Mouse (Mus musculus): ENCODE measurements around the gene Pam.
"Not testable (repeated sequence)": the region's sequence is repeated elsewhere in the genome, so short reads cannot be mapped to it uniquely, and the experiment has no call there.

Gene Pam

DNA sequence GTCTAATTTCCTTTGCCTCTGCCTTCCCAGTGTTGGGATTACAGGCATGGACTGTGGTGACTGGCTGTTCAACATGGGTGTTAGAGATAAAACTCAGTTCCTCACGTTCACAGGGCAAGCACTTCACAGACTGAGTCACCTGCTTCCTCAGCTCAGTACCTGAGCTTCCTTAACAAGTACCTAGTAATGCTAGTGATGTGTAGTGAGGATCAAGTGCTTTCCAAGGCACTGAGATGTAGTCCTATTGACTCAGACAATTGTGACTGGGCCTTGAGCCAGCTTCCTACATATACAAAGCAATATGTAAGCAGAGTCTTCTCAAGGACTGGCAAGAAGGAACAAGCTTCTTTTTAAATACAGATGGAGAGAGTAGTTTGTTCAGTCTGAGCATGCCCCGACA is 131.7 kb downstream of the Pam start:
- no peak for DNase-seq (ENCODE audit: low spot score)

DNA sequence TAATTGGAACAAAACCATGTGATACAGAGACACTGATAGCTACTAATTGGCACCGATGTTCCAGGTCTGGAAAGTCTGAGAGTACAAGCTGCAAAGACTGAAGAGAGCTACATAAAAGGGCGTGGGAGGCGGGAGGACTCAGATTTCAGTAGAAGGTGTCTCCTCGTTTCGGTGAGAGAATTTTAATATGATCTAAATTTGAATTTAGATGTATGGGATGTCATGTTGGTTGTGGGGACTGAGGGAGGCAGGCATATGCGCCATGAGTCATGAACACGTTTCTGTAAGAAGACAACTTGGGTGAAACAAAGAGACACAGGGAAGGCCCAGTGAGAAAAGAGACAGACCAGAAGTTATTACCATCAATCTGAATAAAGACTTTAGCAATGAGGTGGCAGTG is 133.3 kb downstream of the Pam start:
- no peak for DNase-seq (ENCODE audit: low spot score)

DNA sequence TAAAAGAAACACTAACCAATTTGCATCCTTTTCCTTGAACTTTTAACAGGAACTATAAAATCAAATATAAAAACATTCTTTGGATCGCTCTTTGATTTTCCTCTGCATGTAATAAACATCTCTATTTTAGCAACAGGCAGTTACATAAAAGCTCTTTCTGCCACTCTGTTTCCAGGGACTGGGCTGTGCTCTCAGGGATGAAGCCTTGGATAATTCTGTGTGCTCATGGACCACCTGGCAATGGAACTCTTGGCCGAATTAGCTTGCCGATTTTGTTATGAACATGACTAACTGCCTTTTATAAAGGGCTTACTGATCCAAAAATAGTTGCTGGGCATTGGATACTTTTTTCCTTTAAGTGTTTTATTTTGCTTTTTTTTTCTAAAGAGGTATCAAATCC is 134.8 kb downstream of the Pam start:
- no peak for DNase-seq (ENCODE audit: low spot score)

DNA sequence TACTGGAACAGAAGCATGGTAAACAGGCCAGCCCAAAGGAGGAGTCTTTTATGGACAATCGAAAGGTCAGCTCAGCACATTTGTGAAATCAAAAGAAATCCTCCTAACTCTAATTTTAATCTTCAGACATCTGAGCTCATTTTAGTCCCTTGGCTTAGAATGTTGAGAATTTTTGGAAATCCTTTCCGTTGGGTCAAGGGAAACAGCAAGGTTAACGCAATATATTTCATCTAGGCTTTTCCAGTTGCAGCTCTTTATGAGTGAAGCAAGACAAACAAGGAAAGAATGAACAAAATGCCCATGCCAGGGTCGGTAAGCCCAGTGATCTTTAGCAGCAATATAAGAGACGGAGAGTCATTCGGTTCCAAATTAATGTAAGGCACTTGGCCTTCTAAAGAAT is 135.3 kb downstream of the Pam start:
- no peak for DNase-seq (ENCODE audit: low spot score)

DNA sequence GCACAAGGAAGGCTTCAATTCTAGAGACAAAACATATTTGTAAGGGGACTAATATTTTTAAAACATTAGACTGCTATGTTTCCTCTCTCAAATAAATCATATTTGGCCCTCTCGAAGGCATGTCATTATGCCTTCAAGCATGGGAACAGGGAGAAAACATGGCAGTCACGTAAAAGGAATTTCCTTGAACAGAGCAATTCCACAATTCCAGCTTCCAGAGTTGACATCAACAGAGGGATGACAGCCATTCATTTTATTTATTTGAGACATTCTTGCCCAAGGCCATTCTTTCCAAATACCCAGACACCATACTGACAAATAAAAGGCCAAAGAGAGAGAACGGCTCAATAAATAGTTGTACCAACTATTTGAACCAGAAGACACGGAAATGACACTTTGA is 136.7 kb downstream of the Pam start:
- no peak for DNase-seq (ENCODE audit: low spot score)

DNA sequence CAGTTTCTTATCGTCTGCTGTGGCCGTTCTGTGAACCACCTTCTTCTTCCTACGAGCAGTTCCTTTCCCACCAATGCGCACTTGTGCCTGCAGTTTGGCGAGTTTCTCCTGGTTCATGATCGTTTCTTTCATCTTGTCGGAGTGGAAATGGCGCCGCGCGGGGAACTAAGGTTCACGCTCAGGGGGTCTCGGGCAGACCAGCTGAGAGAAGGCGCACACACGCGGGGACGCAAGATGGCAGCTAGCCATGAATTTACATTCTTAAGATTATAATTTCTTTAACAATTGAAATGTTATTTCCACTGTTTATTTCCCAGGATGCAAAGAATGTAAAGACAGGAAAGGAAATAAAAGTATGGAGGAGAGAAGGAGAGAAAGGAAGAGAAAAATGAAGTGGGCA is 146.2 kb downstream of the Pam start:
- DNase-seq (ENCODE audit: low spot score): not testable (repeated sequence)

DNA sequence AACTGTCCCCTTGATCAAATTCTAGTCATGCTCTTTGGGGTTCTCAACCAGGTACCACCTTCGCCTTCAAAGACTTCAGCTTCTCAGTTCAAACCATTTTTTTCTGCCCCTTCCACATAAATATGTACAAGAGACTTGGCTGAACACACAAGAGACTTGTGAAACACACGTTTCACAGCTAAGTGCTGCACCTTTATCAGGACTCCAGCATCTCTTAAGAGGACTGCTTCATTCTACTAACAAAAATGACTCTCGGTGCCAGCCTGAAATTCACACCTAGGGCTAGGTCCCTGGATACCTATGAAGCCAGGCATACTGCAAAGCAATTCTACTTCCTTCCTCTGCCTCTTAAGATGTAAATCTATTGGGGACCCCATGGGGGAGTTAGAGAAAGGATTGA is 148.3 kb downstream of the Pam start:
- DNase-seq (ENCODE audit: low spot score): no peak

DNA sequence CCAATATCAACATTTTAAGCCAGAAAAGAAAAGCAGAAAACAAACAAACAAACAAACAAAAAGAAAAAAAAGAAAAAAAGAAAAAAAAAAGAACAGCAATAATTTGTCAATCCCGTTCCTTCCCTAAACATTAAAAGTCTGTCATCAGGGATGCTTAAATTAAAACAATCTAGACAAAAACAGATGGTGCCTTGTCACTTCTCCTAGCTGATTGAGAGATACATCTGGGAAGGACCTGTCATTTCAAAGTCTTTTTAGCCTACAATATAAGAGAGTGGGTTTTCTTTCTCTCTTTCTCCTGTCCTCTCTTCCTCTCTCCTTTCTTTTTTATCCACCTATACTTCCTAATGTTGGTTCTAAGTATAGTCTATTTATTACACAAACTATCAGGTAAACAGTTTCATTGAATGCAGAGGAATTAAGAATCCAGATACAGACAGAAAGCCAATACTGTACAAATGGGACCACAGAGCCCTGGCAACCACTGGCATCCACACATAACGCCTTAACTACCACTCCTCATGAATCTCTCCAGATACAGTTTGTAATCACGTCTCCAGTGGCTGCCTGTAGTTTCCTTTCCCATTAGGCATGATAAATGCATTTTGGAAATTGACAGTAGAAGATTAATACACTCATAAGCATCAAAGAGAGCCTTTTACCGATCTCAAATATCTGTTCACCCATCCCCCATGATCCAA is 151.4 kb downstream of the Pam start:
- DNase-seq (ENCODE audit: low spot score): no peak

DNA sequence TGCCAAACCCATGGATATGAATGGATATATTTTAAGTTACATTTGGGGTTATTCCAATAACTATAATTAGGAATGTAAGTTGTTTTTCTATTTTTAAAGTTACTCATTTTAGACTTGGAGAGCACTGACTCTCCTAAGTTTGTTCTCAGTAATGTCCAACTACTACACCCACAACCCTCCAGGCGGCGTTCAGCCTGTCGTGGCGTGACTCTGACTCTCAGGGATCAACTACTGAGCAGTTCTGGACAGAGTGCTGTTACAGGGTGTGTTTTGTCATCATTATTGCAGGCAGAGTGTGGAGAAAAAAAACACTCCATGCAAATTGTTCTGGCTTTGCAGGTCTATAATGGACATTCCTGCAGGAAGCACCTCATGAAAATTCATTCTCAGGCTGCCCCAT is 152.0 kb downstream of the Pam start:
- DNase-seq (ENCODE audit: low spot score): no peak

DNA sequence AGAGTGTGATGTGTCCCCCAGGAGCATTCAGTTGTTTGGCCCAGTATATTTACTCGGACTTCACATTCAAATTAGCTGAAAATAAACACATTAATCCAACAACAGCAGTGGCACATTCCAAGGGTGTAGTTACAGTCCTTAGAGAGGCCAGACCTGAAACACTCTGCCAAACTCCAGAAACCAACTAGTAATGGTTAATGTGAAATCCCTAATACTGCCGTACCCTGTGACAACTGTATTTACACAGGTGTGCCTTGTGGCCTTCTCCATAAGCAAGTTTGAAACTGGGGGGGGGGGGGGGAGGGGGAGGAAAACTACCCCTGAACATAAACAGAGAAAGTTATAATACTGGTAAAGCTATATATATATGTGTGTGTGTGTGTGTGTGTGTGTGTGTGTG is 152.5 kb downstream of the Pam start:
- DNase-seq (ENCODE audit: low spot score): no peak

DNA sequence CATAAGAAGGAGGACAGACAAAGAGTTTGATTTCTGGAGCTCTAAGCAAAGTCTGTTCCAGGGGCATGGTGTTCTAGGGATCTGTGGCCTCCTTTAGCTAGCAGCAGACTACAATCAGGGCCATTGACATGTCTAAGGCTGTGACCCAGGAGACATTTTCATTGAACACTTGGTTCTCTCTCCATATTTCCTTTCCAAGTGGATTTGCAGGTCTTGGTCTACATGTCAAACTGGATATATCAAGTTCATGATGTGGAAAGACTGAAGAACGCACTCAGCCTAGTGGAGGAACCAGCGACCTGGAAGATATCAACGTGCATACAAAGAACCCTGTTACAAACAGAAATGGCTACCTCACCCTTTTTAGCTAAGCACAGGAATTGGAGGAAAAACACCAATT is 156.9 kb downstream of the Pam start:
- DNase-seq (ENCODE audit: low spot score): no peak

DNA sequence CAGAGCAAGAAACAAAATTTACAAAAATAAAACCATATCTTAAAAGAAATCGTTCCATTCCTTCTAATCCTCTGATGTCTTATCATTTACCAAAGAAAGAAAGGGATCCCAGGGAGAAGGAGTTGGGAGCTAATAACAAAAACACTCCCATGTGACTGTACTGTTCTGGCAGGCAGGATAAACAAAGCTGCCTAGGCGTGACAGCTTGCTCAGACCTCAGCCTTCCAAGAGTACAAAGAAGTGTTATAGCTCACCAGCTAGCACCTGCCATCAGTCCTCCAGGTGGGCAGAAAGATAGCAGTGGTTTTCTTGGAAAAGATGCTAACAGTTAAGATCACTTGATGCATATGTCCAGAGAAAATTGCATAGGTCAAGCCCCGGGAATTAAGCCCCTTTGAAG is 157.4 kb downstream of the Pam start:
- no peak for DNase-seq (ENCODE audit: low spot score)

DNA sequence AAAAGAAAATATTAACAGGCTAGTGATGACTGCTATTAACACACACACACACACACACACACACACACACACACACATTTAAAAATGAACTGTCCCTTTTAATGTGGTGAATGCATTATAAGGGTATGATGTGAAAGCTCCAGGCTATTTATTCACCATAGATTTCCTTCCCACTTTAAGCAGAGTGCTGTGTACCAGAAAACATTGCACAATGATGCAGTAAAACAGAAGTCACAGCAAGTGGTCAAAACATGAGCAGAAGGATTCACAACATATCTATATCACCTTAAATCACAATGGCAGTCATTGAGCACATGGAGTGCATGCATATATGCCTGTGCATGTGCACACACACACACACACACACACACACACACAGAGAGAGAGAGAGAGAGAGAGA is 160.5 kb downstream of the Pam start:
- no peak for DNase-seq (ENCODE audit: low spot score)

DNA sequence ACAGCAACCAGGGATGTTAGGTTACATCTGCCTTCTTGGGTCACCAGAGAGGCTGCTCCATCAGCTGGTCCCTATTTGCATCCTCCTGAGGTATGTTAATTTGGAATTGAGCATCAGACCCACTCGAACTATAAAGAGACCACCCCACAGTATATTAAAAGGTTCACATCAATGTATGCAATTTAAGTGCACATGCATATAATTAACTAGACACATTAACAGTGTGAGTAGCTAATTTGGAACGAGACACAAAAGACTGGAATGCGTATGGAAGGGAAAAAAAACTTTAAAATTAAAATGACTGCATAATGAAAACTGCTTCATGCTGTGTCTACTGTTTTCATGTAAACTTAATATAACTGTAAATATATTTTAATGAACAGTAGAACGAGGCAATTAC is 164.2 kb downstream of the Pam start:
- no peak for DNase-seq (ENCODE audit: low spot score)

DNA sequence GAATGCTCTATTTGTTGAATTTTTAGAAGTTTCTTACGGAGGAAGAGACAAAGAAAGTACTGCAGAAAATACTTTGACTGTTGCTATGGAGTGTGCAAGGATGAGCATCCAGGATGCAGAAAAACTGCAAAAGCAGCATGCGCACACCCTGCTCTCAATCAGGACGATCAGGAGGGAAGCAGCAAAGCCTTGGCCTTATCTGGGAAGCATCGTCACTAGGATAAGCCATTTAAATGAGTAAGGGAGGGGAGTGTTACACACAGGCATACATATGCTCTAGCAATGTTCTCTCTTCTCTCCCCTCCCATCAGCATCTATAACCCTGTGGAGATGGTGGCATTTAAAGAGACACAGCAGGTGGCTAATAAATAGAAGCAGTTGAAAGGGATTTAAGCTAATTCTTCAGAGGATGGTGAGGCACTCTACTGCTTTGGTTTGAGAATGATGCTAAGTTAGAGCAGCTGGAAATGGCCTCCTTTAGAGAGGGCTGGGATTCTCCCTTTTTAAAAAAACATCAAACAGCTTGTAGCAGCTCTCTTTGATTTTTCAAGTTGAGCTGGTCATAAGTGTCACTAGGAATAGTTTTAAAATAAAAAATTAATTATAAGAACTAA is 165.9 kb downstream of the Pam start:
- DNase-seq (ENCODE audit: low spot score): no peak

DNA sequence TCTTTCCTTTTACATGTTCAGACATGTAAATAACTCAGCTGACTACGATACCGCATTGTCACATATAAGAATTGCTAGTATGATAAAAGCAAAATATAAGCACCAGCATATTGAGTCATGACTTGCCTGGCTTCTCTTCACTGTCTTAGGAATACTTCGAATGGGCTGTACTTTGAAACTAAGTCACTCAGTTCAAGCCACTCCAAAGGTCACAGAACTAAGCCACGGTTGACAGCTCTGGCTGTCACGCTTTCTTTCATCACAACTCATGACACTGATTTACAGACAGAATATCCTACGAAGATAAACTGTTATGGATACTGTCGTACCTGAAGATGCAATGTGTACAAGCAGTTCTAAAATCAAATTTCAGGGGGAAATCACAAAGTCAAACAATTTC is 168.7 kb downstream of the Pam start:
- DNase-seq (ENCODE audit: low spot score): no peak

DNA sequence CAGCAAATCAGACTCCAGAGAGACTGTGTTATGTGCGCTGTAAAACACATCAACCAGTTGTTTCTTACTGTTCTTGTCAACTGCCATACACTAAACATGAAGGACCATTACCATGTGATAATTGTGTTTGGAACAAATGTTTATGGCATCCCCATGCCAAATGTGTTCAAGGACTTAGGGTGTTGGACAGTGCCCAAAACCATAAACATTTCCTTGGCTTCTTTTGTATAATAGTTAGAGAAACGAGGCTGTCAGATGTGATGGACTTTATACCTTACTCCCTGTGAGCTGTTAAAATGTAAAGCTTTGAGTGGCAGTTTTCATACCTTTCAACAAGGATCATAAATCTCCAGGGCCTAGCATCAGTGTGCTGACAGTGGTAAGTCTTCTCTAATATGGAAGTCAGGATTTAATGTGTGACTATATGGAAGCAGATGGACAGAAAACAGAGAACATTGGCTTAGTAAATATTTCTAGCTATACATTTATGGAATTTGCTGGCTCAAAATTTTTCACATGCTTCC is 169.4 kb downstream of the Pam start:
- no peak for DNase-seq (ENCODE audit: low spot score)

DNA sequence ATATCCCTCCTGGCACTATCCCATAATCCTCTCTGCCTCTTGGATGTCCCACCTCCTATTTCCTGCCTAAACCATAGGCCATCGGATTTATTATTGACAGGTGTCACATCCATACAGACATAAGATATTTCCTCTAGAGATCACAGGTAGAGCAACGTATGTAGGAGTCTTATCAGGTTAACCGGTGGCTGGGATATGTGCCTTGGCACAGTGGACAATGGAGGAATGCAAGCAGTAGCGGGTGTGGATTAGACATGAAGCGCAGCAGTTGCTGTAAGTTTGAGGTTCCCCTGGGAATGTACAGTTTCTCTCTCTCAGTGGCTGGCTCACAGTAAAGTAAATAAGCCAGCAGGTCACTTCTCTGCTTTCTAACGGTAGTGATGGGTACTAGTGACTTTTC is 173.1 kb downstream of the Pam start:
- no peak for DNase-seq (ENCODE audit: low spot score)

DNA sequence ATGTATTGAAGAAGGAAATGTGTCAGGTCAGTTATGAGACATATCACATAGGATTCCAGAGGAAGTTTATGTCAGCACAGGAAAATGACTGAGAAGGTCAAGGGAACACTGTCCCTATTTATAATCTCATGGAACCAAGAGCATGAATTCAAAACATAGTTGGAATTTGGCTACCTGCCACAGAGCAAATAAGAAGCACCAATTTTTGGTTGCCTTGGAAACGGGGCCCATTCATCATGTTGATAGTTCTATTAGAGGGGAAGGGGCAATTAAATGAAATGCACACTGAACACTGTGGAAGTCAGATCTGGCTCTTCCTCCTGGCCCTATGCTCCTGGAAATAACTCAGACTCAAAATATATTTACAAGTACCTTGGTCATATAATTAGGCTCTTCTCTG is 173.6 kb downstream of the Pam start:
- DNase-seq (ENCODE audit: low spot score): no peak

DNA sequence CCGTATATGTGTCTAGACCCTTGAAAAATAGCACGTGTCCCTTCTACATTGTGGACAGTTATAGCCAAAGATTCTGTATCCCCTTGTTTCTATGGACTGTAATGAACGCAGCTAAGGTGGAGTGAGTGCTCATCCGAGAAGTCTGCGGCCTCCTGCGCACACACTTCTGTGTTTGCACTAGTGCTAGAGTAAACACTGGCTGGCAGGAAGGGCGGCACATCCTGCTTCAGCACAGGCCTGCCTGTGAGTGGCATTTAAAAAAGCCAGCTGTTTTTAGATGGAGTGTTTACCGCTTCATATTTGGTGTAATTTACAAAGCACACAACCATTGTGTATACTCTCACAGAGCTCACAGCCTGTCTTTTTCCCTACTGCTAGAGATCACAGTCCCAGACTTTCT is 177.0 kb downstream of the Pam start:
- DNase-seq (ENCODE audit: low spot score): no peak

DNA sequence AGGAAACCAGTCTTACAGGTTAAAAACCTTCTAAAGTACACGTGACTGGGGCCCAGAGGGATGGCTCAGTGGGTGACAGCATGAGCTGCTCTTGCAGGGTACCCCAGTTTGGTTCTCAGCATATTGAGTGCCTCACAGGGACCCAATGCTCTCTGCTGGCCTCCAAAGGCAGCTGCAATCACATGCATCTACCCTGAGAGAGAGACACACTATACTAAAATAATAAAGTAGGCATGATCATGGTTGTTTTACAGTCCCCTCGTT is 178.5 kb downstream of the Pam start:
- no peak for DNase-seq (ENCODE audit: low spot score)

DNA sequence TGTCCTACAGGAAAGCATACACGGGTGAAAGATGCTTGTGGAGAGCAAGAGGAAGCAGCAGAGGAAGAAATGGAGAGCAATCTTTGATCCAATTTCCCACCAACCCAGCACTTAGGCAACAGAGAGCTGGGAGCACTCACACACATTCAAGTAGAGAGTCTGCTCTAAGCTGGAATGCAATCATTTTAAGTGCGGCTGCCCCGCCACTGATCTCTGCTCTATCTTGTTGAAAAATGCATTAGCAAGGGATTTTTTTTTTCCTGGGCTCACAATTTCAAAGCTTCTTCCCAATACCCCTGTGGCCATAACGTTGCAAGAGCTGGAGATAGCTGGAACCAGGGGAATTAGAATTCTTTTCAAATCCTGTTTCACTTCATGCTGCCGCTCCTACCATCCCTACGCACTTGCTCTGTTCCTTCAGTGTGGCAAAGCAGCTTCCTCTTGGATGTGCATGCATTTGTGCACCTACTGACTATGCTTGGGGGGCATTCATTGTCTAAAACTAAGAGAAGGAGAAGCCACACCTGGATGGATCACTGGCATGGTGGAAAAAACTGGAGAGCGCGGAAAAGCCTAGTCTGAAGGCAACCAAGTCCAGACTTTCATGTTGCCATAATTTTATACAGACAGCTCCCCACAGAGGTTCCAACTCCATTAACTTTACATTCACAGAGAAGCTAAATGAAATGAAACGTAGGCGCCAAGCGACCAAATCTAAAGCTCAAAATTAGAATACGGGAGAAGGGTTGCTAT is 179.1 kb downstream of the Pam start:
- no peak for DNase-seq (ENCODE audit: low spot score)

DNA sequence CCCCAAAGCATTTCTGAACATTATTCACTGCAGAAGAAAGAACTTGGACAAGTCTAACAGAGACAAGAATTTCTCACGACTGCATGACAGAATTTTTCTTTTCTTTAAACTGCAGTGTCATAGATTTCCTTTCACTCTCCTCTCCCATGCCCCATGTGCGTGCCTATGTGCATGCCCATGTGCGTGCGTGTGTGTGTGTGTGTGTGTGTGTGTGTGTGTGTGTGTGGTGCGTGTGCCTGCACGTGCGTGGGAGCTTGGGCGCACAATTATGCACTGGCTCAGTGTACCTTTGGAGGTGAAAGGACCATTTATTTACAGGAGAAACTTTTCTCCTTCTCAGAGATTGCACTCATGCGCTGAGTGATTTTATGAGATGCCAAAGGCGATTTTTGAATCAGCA is 179.7 kb downstream of the Pam start:
- no peak for DNase-seq (ENCODE audit: low spot score)

DNA sequence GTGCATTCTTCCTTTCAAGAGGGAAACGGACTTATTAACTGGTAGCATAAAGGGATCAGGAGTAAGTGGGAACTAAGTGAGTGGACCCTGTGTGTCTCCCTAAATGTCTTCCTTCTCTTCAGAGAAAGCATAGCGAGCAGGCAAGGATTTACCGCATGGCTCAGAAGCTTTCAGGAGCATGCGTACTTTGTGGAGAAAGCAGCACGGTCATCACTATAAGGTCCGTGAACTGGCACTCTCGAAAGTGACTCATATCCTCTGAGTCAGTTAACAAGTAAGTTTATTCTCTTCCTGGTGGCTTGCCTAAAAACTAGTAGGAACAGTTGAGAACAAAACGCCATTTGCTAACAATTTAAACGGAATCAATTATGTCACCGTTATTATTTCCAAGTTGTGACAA is 184.6 kb downstream of the Pam start:
- no peak for DNase-seq (ENCODE audit: low spot score)
